Mouse (Mus musculus): ENCODE data around the gene Copg2.

Gene Copg2

DNA sequence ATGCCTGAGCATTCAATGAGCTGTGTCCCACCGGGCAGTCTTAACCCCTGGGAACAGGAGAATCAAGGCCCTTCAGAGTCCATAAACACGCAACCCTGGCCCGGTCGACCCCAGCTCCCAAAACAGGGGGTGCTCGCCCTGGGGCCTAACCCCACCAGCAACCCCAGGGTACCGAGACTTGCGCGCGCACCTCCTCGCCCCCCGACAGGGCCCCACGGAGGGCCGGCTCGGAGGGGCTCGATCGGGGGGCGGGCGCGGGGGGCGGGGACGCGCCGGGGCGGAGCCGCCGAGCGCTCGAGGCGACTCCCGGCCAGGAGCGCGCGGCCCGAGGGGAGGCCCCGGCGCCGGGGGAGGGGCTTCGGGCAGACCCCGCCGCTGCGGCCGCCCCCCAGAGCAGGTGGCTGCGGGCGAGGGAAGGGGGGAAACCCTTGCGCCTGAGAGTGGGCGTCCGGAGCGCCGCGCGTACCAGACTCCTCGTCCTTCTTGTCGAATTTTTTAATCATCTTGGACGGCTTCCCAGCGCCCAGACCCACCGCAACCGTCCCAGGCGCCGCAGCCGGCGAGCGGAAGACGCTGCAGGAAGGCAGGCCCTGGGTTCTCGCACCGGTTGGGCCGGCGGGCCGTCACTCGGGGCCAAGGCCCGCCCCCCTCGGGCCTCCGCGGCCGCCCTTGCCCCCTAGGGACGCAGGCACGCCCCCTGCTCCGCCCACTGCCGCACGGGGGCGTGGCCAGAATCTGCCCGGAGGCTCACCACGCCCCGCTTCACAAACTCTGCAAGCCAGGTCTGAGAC is at the start of gene Copg2:
Gene Copg2, minus strand, starts transcription at position 600 of the 791 bp plus-strand sequence.
- peak; percentile 99 for DNase-seq

DNA sequence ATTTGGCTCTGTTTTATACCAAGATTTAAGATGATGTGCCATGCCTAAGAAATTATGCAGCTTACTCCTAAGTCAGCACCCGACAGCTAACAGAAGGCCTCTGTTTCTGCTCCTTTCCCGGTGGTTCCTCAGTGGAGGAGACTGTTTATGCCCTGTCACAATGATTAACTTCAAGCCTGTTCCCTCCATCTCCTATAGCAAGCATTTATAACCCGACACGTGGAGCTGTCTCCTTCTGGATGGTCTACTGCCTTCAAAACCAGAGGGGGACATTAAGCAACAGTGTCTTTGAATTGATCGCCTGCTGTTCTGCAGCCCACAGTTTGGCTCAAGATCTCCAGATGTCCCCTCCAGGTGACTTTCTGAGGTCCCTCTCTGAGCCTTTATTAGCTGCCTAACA is 42.7 kb upstream of the Copg2 start:
- no peak for DNase-seq

DNA sequence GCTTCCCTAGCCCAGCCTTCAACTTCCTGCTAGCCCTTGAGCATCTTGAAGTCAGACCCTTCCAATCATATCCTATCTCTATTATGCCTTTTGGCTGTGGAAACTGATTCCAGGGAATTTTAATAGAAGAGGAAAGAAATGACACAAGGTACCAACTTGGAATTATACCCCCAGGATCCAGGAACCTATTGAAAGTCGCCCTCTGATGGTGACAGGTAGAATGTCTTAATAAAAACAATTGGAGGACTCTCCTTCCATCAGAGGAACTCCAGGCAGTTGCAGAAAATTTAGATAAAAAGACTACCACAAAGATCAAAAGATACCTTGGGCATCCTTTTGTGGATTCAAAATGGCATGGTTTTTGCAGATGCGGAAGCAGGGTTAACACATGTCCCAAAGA is 26.2 kb upstream of the Copg2 start:
- DNase-seq, result no peak

DNA sequence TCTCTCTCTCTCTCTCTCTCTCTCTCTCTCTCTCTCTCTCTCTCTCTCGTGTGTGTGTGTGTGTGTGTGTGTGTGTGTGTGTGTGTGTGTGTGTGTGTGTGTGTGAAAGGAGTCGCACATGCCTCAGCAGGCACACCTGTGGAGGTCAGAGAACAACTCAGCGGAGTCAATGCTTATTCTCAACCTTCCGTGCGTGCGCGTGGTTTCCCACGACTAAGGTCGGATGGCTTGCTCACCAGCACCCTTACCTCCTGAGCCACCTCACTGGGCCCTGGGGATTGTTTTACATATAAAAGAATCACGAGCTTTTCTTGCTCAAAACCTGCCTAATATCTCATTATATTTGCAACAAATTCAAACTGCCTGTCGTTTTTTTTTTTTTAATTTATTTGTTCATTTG is 25.2 kb upstream of the Copg2 start:
- DNase-seq, result no peak

DNA sequence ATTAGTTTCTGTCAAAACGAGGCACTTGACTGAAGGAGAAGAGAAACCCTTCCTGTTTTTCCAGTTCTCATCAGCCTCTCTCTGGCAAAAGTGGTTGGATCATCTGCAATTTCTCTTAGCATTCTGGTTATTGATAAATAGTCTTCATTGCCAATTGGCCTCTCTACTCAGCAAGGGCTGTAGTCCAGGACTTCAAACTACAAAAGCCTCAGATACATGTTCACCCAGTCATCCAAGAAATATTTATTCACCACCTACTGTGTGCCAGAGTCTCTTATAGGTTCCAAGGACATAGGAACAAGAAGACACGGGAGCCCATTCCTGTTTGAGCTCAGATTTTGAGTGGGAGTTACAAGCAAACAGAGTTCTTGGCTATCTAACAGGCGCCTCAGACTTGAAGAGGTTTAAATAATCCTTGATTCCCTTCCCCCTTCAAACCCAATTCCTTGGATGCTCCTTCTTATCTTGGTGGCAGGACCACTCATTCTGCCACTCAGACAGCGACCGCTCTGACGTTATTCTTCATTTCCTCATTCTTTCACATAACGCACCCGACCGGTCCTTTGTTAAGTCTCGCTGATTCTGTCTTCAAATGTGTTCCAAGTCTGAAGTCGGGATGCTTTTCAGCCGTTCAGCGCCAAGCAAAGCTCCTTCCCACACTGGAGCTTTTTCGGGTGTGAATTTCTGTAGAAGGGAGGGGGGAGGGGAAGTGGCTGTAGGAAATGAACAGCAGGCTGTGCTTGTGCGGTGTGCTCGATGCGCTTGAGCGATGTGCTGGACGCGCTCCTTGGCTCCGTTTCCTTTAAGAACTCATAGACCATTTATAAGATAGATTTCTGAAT is 24.5 kb upstream of the Copg2 start:
- DNase-seq, result no peak

DNA sequence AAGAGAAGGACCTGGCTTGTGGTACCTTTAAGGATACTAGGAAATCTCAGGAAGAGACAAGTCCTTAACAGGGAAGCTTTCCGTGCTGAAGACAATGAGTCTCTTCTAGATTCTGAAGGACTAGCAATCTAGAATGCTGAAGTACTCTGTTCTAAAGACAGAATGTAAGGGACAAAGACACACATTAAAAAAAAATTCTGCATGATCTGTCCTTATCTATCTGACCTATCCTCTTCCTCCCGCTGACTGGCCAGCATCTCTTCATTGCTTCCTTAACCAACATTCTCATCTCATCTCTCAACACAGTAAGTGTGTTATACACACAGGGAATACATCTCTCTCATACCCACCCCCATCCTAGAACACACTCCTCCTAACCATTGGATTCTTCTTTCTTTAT is 18.9 kb upstream of the Copg2 start, which contains the start of gene Tsga13:
Gene Tsga13, minus strand, starts transcription at position 101 of the 400 bp plus-strand sequence.
- no peak for DNase-seq

DNA sequence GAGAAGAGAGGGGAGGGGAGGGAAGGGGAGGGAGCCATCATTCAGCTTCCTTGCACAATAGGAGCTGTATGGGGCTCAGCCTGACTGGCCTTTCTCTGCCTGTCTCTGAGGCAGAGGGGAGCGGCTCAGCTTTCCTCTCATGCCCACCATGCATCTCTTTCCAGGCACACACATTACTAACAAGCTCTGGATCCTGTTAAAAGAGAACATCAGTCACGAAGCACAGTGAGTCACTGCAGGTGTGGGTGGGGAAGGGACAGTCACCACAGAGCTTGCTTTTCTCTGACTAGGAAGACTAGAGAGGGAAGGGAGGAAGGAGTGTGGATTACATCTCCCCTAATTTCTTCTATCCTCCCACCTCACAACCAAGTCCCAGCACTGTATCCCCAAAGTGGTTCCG is 11.4 kb upstream of the Copg2 start:
- no peak for DNase-seq

DNA sequence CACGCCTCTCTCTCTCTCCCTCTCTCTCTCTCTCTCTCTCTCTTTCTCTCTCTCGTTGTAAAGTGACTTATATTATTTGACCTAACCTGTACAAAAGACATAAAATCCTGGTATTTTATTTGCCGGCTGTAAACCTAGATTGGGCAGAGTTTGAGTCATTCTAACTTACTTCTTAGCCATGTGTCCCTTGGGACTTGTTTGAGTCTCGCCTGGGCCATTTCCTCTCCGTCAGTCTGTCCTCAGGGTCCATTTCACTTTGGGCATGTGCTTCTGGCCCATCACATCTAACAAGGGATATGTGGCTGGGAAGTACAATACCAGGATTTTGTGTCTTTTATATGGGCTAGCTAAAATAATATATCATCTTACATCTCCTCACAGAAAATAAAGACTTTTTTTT is 8.3 kb upstream of the Copg2 start:
- no peak for DNase-seq

DNA sequence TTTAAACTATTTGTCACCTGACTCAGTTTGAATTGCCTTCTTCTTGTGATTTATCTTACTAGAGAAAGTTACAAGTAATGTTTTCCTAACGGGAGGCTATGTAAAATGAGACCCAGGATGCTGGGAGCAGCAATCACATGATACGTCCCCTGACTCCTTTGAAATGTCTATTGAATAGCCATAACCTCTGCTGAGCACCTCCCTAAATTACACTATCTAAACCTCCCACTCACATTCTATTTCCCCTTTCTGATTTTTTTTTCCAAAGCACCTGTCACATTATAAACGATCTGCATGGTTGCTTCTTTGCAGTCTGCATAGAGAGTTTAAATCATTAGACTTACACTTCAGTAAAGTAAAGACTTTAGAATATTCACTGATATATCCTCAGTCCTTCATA is 7.4 kb upstream of the Copg2 start:
- no peak for DNase-seq

DNA sequence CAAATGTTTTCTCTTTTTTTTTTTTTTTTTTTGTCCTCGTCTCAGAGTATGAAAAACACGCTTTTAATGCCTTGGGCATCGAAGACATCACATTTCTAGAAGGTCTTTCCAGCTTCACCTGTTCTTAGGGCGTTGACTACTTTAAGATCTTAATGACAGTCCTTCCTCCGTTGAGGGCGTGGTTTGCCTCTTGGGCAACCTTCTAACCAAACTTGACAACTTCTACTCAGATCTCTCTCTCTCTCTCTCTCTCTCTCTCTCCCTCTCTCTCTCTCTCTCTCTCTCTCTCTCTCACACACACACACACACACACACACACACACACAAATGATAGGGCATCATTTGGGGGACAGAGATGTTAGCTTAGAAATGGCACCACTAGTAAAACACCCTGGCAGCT is 926 bp upstream of the Copg2 start:
- no peak for DNase-seq

DNA sequence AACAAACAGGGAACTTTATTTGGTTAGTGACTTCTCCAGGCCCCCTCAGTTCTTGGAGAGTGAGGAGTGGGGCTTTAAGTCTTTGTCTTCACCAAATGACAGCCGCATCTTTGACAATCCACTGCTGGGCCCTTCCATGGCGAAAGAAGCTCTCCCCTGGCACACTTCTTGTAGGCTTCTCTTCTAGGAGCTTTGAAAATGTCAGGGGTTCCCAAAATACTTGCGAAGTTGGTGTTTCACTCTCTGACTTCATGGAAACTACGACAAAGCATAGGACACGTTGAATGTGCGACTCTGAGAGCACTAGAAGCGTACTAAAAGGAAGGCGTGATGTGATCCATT is 363 bp upstream of the Copg2 start:
- DNase-seq, result no peak

DNA sequence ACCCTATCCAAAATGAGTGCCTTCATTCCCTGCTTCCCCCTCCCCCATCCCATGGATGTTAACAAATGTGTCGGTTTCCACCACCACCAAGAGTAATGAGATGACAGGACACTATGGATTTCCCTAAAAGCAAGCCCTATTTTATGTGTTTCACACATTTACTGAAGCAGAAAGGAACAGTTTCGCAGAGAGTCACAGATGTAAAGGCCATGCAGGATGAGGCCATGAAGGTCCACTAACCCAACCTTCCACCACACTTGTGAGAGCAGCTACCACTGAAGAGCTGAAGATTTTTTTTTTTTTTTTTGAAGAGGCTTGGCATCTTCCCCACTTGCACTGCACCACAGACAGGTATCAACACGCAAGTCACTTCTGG is 787 bp downstream of the Copg2 start:
- peak; percentile 9 for DNase-seq

DNA sequence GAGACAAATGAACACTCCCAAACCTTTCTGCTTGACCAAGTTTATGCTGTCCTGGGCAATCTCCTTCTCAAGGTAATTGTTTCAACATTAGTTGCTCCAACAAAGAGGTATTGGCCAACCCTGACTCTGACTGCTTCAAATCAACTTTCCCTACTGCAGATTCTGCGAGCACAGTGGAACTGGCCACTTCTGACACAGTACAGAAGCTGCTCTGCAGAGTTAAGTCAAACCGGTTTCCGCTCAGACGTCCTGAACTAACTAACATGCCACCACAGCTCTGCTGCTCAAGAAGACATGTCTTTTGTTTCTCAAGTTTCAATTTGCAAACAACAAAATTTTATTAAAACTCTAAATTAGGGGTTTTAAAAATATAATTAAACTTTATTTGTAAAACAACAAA is 3.5 kb downstream of the Copg2 start:
- no peak for DNase-seq

DNA sequence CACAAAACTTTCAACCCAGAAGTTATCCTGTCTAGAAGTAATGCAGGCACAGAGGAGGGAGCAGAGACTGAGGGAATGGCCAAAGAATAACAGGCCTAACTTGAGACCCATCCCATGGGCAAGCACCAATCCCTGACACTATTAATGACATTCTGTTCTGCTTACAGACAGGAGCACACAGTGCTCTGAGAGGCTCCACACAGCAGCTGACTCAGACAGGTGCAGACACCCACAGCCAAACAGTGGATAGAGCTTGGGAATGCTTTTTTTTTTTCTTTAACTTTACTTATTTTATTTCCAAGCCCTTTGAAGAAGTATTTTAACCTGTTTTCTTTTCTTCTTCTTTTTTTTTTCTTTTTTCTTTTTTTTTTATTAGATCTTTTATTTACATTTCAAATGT is 4.8 kb downstream of the Copg2 start:
- DNase-seq, result no peak

DNA sequence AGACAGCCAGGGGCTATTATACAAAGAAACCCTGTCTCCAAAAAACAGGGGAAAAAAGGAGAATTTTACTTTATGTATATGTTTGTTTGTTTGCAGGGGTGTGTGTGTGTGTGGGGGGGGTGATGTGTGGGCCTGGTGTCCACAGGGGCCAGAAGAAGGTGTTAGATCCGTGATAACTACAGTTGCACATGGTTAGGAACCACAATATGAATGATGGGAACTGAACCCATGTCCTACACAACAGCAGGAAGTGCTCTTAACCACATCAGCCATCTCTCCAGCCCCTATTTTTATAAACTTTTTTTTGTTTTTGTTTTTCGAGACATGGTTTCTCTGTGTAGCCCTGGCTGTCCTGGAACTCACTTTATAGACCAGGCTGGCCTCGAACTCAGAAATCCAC is 11.7 kb downstream of the Copg2 start:
- DNase-seq, result no peak

DNA sequence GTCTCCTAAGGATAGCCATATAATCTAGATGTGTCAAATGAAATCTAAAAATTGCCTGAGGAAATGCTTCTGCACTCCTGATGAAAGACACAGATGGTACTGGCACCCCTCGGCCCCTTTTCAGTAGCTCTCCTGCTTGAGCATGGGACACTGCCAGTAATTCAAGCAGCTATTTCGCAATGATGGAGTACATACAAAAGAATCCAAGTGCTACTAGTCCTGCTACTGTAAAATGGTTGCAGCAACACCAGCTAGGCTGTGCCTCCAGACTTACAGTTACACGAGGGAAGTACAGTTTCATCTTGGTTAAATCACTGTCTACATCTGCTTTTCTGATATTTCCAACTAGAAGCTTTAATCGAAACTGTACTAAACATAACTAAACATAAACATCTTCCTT is 13.1 kb downstream of the Copg2 start:
- no peak for DNase-seq

DNA sequence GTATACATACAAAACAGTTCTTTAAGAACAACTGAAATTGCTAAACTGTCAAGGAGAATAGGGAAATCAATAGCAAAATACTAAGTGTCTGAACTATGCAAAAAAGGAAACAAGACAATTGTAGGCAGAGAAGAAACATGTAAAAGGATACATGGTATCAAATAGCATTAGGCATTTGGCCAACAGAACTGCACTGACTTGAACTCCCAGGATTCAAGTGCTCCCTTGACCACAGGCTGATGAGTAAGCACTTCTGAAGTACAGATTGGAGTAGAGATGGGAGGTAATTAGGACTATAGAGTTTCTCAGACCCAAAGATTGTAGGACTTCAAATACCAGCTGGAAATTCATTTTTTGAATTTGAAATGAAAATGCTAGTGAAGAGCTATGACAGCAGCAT is 19.9 kb downstream of the Copg2 start:
- no peak for DNase-seq

DNA sequence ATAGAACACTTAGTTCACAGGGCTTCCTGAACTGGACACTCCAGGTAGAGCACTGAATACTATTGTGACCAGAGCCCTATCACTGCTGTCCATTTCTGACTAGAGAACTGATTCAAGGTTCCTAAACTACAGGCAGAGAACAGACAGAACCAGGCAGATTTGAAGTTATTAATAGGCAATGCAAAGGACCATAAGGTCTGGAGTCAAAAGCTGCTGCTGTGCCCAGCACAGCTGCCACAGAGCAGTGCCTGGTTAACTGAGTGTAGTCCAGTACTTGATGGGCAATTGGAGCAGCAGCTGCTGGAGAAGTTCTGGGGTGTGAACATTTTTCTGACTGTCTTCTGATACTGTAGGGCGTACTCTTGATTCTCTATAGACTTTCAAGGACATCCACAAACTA is 30.1 kb downstream of the Copg2 start:
- no peak for DNase-seq

DNA sequence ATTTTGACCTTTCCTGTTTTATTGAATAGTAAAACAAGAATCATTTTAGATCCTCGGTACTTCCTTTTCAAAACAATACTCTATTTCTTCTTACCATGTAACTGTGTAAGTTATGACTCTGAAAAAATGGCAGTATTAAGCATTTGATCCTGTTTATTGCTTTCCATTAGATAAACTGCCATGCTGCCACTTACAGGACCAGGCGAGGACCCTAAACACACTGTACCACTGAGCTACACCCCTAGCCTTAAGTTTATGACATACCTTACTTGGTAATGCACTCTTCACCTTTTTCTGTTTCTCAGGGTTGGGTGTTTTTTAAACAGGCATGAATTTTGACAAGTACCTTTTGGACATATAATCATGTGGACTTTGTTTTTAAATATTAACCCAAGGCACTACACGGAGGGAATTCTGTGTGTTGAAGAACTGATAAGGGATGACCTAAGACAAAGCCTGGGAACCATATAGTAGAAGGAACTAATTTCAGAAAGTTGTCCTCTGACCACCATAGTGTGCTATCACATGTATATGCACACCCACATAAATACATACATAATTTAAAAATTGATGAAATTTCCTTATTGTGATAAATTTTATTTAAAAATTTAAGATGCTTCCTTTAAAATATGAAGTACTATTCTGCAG is 31.4 kb downstream of the Copg2 start:
- no peak for DNase-seq

DNA sequence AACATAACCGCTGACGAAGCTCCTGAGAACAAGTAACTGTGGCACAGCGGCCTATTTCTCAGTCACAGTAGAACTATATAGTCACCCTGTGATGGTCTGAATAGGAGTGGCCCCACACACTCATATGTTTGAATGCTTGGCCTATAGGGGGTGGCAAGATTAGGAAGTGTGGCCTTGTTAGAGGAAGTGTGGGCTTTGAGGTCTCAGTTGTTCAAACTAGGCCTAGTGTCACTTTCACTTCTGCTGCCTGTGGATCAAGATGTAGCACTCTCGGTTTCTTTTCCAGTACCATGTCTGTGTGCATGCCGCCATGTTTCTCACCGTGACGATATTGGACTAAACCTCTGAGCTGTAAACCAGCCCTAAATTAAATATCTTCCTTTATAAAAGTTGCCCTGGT is 40.6 kb downstream of the Copg2 start:
- no peak for DNase-seq

DNA sequence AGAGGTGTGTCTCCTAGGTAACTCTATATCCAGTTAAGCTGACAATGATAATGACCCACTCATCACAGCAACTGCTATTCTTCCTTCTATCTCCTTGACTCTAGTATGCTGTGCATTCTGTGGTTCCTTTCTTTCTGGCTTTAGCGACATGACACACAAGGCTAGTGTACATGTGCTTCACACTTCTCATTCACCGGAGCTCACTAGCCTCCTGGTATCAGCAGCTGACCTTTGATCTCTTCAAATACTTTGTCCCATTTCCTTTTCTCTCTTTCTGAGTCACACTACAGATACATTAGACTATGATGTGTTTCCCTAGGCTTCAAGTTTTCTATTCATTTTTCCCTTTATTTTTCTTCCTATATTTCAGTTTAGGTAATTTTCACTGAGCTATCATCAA is 41.4 kb downstream of the Copg2 start:
- no peak for DNase-seq

DNA sequence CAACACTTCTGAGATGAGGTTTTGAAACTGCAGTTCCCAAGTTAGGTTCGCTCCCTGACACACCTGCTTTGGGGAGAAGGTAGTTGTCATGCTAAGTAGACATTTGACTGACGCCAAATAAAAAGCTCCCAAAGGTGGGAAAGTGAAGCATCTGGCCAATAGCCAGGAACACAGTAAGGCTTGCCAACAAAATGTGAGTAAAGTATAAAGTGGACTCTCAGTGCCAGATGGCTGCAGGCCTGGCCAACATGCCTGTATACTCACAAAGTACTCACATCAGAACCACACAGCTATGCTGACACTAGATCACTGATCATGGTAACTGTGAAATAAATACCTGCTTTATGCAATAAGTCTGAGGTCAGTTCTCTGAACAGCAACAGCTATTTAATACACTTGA is 46.8 kb downstream of the Copg2 start:
- DNase-seq, result no peak

DNA sequence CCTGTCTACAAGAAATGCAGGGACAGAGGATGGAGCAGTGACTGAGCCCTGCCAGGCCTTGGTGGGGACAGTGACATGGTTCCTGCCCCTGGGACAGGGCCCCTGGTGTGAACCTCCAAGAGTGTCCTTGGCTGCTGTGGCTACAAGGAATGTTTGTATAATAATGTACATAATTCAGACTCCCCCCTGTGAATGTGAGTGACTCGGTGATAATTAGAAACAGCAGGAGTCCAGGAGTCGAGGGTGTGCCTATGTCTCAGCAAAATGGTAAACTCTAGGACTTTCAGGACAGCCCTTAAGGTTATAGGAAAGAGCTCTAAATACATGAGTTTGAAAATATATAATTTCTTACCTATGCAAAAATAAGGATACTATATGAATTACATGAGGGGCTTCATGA is 64.4 kb downstream of the Copg2 start:
- DNase-seq, result no peak

DNA sequence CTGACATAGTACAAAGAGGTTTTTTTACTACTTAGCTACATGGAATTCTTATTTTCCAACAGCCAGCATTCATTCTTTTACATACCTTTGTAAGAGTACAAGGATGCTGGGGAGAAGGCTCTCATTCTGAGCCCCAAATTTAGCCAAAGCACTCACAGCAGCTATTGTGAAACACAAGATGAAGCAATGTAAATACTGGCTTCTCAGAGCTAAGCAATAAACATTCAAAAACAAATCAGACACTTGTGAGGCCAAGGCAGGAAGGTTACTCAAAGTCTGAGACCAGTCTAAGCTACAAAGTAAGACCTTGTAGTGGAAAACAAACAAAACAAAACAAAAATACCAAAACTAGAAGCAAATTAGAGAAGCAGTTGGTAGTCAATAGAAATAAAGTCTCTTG is 83.0 kb downstream of the Copg2 start:
- DNase-seq, result no peak
